Mouse (Mus musculus) stomach, embryonic 14.5 days (tissue): ENCODE results near the gene Tnr. TPM values are rescaled to one million over a fixed set of nuclear protein-coding genes. Genes with fewer than 3 reads are reported as not detected.

Experiments
- ATAC-seq: fragments of 200-750 bp; cut with Nextera tagmentation; 2 replicates; pipeline ENCODE4 v1.8.0; 2017; ENCODE audit warnings: low read depth, moderate TSS enrichment; ENCODE audit not compliant: insufficient number of reproducible peaks, insufficient read depth, low FRiP score
- H3K27ac ChIP-seq: fragments of 300-500 bp; sonication (generic); 2 replicates; pipeline ENCODE4 v1.5.1; 2014; ENCODE audit warnings: mild to moderate bottlenecking, low read length, moderate library complexity, mixed read lengths
- H3K27me3 ChIP-seq: fragments of 300-500 bp; sonication (generic); 2 replicates; pipeline ENCODE4 v1.6.1; 2014; ENCODE audit warnings: low read length, control low read depth, mixed read lengths; ENCODE audit not compliant: control insufficient read depth, insufficient read depth
- H3K36me3 ChIP-seq: fragments of 300-500 bp; sonication (generic); 2 replicates; pipeline ENCODE4 v1.6.1; 2014; ENCODE audit warnings: mild to moderate bottlenecking, control low read depth, low read length, moderate library complexity, mixed read lengths; ENCODE audit not compliant: control insufficient read depth, insufficient read depth
- H3K4me1 ChIP-seq: fragments of 300-500 bp; sonication (generic); 2 replicates; pipeline ENCODE4 v1.6.1; 2014; ENCODE audit warnings: low read length, control low read depth, mixed read lengths; ENCODE audit not compliant: control insufficient read depth, insufficient read depth
- H3K4me2 ChIP-seq: fragments of 300-500 bp; sonication (generic); replicated peaks from 2 replicates; pipeline ENCODE4 v1.6.1; 2014; ENCODE audit warnings: low read depth, low read length, control low read depth
- H3K4me3 ChIP-seq: fragments of 300-500 bp; sonication (generic); 2 replicates; pipeline ENCODE4 v1.5.1; 2014; ENCODE audit warnings: low read depth, low read length, control low read depth
- H3K9ac ChIP-seq: fragments of 300-500 bp; sonication (generic); replicated peaks from 2 replicates; pipeline ENCODE4 v1.6.1; 2014; ENCODE audit warnings: low read depth, mild to moderate bottlenecking, control low read depth, low read length, moderate library complexity, mixed read lengths
- H3K9me3 ChIP-seq: fragments of 300-500 bp; sonication (generic); 2 replicates; pipeline ENCODE4 v1.6.1; 2016; ENCODE audit warnings: low read depth, low read length, control low read depth; ENCODE audit not compliant: control insufficient read depth
- WGBS: fragments of 180-500 bp; shearing (Covaris S2); extraction: QIAGEN DNeasy Blood & Tissue Kit; methylation state at CpG from one replicate; pipeline ENCODE4 v1.1.7; 2014; 5-methylcytosine and 5-hydroxymethylcytosine counted together
- polyA plus RNA-seq: library from polyadenylated mRNA; unstranded; fragments of >200 nt; fragmentation: Nextera tagmentation; extraction: Ambion mirVana; gene quantifications from 2 replicates; pipeline ENCODE4 v1.2.1, GENCODE M21; 2014

Tnr gene
- polyA plus RNA-seq, 1 experiment from 2014 or later: 0.61 TPM

DNA sequence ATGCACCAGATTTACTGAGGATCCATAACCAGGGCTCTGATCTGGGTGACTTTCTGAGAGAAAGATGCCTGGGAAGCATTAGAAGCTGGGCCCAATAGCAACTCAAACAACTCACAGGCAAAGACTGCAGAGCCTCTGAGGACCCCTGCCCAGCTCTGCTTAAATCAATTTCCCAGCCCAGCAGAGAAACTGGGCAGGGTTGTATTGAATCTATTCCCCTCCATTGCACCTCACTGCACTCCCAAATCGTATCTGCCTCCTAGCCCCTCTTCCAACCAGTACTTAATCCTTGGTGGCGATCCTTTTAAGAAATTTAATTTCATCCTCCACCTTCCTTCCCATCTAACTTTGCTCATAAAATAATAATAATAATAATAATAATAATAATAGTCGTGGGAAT, 253.5 kb downstream of the Tnr start:
- H3K4me2 ChIP-seq: no peak overlapping the region
- no peak for ATAC-seq
- H3K27ac ChIP-seq: no peak overlapping the region
- no peaks in the 10 kb centered on the region for H3K27me3 ChIP-seq
- WGBS: 84% methylated on average over 3 of the region's 3 CpGs
- no peaks in the 10 kb centered on the region for H3K9me3 ChIP-seq
- no peak overlapping the region for H3K9ac ChIP-seq
- no peak overlapping the region for H3K4me3 ChIP-seq
- H3K4me1 ChIP-seq: no peaks in the 10 kb centered on the region
- no peaks in the 10 kb centered on the region for H3K36me3 ChIP-seq

DNA sequence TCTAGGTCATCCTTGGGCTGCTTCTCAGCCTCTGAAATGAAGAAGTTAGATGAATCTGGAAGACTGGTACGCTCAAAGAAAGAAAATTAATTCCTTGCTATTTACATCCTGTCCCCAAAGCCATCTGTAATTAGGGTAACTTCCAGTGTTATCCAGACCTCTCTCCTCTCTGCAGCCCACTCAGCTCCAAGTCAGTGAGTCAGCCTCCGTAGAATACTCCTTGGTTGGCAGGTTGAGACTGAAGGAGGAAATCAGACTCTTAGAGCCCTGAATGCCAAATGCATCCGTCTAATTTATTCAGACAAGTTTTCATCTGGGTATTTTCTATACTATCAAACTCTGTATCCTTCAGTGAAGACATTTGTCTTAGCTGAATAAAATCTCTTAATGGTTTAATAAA, 255.9 kb downstream of the Tnr start:
- WGBS: 83% methylated on average over 3 of the region's 3 CpGs
- no peaks in the 10 kb centered on the region for H3K9me3 ChIP-seq

DNA sequence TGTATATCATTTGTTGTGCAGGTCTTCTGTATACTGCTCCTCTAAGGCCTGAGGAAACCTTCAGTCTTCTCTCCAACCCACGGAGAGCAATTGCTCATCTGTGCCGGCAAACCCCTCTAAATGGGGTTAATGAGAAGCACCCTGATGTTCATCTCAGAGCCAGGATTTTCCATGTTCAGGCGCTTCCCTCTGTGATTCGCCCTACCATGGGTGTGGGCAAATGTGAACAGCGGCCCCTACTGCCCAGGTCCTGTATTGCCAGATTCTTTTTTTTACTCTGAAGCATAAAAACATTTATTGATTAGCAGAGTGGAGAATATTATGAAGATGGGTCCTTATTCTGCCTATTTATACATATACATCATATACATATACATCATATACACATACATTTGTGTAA, 260.3 kb downstream of the Tnr start:
- H3K27ac ChIP-seq: no peak overlapping the region
- no peak overlapping the region for H3K9ac ChIP-seq
- 27% methylated on average over 5 of the region's 5 CpGs for whole genome bisulfite sequencing

More for the DNA sequence above, 255.9 kb downstream of the Tnr start:
- no peak overlapping the region for H3K27ac ChIP-seq
- no peaks in the 10 kb centered on the region for H3K4me1 ChIP-seq
- H3K27me3 ChIP-seq: no peaks in the 10 kb centered on the region
- no peak overlapping the region for H3K9ac ChIP-seq
- H3K36me3 ChIP-seq: no peaks in the 10 kb centered on the region
- no peak overlapping the region for H3K4me3 ChIP-seq
- no peak overlapping the region for H3K4me2 ChIP-seq
- ATAC-seq: no peak

DNA sequence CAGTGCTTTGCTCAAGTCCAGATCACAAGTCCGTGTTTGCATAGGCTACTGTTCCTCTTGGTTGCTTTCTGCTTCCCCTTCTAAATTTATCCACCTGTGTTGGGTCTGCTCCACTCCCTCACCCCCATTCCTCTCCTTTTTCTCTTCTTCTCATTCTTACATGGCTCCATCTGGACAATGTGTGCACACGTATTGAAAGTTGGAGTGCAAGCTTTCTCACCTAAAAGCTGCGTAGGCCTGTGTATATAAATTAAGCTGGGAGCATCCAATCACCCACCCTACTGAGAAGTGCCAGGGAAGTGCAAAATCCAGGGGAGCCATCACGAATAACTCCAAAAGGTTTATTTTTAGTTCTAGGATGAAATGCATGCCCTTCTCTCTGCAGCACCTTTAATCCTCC, 264.7 kb downstream of the Tnr start:
- Histone ChIP-seq H3K4me1 (no peaks in the 10 kb centered on the region), H3K4me2 (no peak overlapping the region), H3K9ac (no peak overlapping the region), H3K36me3 (no peaks in the 10 kb centered on the region), H3K27me3 (no peaks in the 10 kb centered on the region), H3K4me3 (no peak overlapping the region), H3K27ac (no peak overlapping the region), H3K9me3 (no peaks in the 10 kb centered on the region)
- no peak for ATAC-seq
- 72% methylated on average over 4 of the region's 4 CpGs for WGBS

More for the DNA sequence above, 260.3 kb downstream of the Tnr start:
- Histone ChIP-seq H3K4me3 (no peak overlapping the region), H3K4me1 (no peaks in the 10 kb centered on the region), H3K36me3 (no peaks in the 10 kb centered on the region), H3K27me3 (no peaks in the 10 kb centered on the region), H3K4me2 (no peak overlapping the region), H3K9me3 (no peaks in the 10 kb centered on the region)
- ATAC-seq: no peak

DNA sequence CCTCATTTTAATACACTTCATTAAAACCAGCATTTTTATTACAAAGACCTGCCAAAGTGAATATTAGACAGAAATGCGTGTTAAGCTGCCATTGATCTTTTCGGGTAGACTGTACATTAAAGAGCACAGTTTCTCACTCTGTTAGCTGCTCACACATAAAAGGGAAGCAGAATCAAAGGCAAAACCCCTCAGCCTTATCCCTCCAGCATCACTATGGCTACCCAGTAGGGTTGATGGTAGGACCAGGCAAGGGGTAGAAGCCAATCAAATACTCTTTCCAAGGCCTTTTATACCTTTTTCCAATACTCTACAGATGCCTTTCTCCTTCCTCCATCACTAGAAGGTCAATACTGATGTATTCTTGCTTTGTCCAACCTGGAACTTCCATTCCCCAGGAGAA, 269.0 kb downstream of the Tnr start:
- no peaks in the 10 kb centered on the region for H3K4me1 ChIP-seq
- H3K27me3 ChIP-seq: no peaks in the 10 kb centered on the region
- H3K9me3 ChIP-seq: no peaks in the 10 kb centered on the region
- no peak overlapping the region for H3K4me3 ChIP-seq
- no peak overlapping the region for H3K4me2 ChIP-seq
- no peaks in the 10 kb centered on the region for H3K36me3 ChIP-seq
- no peak overlapping the region for H3K27ac ChIP-seq
- H3K9ac ChIP-seq: no peak overlapping the region
- WGBS: 95% methylated on average over 2 of the region's 2 CpGs
- ATAC-seq: no peak

DNA sequence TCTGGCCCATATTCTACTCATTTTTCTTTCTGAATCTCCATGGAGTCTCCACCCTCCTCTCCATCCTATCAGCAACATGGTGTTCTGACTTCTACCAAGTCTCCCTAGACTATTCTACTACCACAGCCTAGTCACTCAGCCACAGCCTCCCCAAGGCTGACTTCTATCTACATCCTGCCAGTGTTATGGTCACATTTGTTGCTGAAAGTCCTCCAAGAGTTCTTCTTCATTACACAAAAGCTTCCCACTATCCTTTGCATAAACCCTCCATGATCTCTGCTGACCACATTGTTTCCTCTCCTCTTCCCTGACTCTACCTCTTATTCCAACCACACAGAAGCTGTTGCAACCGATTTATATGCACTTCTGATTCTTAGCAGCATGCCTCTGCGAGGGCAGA, 272.5 kb downstream of the Tnr start:
- H3K27ac ChIP-seq: no peak overlapping the region
- H3K4me1 ChIP-seq: no peaks in the 10 kb centered on the region
- H3K9ac ChIP-seq: no peak overlapping the region
- H3K9me3 ChIP-seq: no peaks in the 10 kb centered on the region
- H3K27me3 ChIP-seq: no peaks in the 10 kb centered on the region
- no peaks in the 10 kb centered on the region for H3K36me3 ChIP-seq
- 78% methylated on average over 2 of the region's 2 CpGs for WGBS
- ATAC-seq: no peak
- no peak overlapping the region for H3K4me3 ChIP-seq
- no peak overlapping the region for H3K4me2 ChIP-seq

DNA sequence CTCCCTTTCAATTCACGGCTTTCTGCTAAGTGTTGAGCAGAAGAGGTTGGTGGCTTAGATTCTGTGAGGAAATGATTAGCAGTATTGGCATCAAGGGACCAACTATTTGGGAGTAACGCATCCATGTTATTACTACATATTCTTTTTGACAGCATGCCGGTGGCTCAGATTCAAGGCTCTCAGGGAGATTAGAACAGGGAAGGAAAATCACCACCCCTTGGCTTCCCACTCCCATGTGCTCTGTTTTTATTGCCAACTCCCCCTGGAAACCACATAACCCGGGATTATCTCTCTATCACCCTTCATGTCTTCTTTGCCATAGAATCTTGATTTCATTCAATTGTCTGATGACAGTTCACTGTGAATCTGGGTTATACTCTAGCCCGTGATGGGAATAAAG, 276.8 kb downstream of the Tnr start:
- Histone ChIP-seq H3K27me3 (no peaks in the 10 kb centered on the region), H3K4me3 (no peak overlapping the region), H3K9ac (no peak overlapping the region), H3K9me3 (no peaks in the 10 kb centered on the region), H3K36me3 (no peaks in the 10 kb centered on the region), H3K4me2 (no peak overlapping the region), H3K27ac (no peak overlapping the region), H3K4me1 (no peaks in the 10 kb centered on the region)
- ATAC-seq: no peak
- WGBS: 74% methylated on average over 5 of the region's 5 CpGs

DNA sequence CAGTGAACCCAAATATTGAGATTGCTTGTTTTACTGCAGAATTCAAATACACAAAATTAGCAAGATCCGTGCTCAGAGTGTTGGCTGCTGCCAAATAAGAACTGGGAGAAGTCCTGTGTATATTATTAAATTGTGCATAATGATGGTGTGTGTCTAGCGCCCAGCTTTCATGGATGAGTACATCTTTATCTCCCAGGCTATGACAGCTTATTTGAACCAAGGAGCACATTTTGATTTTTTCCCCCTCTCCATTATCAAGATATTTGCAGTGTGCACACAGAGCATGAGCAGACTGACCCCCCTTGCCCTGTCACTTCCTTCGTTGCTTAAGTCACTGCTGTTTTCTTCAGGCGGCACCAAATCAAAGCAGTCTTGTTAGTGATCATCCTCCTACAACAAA, 278.2 kb downstream of the Tnr start:
- ATAC-seq: no peak
- Histone ChIP-seq H3K36me3 (no peaks in the 10 kb centered on the region), H3K27ac (no peak overlapping the region), H3K9ac (no peak overlapping the region), H3K4me1 (no peaks in the 10 kb centered on the region), H3K9me3 (no peaks in the 10 kb centered on the region), H3K27me3 (no peaks in the 10 kb centered on the region), H3K4me2 (no peak overlapping the region), H3K4me3 (no peak overlapping the region)
- 66% methylated on average over 4 of the region's 4 CpGs for WGBS

DNA sequence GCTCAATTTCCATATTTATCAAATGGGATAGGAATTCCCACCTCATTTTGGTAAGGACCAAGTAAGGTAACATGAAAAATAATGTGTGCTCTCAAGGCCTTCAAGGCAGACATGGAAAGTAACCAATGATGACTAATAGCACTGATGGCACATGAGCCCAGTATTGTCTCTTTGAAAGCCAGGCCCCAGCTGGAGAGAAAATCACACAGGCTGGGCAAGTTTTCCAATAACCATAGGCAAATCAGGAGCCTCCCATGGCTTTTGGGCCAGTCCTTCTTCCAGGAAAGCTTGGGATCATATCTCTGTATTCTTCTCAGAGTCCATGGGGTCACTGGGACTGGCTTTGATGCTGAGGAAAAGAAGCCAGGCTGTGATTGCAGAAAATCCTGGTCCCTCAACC, 280.1 kb downstream of the Tnr start:
- Histone ChIP-seq H3K4me2 (no peak overlapping the region), H3K36me3 (no peaks in the 10 kb centered on the region), H3K9ac (no peak overlapping the region), H3K27me3 (no peaks in the 10 kb centered on the region), H3K9me3 (no peaks in the 10 kb centered on the region), H3K4me1 (no peaks in the 10 kb centered on the region), H3K27ac (no peak overlapping the region), H3K4me3 (no peak overlapping the region)
- no peak for ATAC-seq
